Mouse (Mus musculus) layer of hippocampus, adult 11-12 months (tissue): ENCODE results near the gene Tnfaip6.

Source experiments
- DNase-seq: peaks from one replicate; pipeline ENCODE4 v3.0.0; 2022; ENCODE audit warnings: low spot score

Gene Tnfaip6

GRCm38 (mm10) chr2:52053502-52053901 is 15.7 kb downstream of the Tnfaip6 start:
- no peak for DNase-seq

GRCm38 (mm10) chr2:52055616-52056015 is 17.8 kb downstream of the Tnfaip6 start:
- no peak for DNase-seq

DNA sequence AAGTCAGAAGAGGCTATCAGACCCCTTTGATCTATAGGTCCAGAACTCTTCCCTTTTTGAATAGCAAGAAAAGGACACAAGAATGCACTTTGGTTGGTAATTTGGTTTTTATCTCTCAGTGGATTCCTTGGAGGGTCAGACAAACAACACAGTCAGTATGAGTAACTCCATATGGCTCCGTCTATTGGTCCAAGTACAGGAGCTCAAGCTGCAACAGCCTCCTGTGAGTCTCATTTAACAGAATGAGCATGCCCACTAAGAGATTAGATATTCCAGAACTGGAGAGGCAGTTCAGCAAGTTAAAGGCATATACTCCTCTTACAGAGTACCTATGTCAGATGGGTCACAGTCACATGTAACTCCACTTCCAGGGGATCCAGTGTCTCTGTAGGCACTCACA is 19.3 kb downstream of the Tnfaip6 start:
- DNase-seq, result no peak

GRCm38 (mm10) chr2:52057681-52058080 is 19.9 kb downstream of the Tnfaip6 start:
- DNase-seq, result no peak

DNA sequence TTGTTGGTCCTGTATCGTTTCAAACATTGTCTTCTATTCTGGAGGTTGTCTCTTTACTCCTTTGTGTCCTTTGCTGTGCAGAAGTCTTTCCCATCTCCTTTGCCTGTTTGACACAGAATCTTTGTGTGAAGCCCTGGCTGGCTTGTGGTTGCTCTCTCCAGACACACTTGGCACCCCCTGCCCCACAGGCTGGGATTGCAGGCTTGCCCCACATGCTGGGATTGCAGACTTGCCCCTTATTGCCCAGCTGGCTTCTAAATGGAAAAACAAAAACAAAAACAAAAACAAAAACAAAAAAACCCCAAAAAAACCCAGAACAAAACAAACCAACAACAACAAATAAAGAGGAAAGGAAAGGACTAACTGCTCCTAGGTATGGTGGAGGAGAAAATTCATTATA is 30.8 kb downstream of the Tnfaip6 start:
- no peak for DNase-seq

DNA sequence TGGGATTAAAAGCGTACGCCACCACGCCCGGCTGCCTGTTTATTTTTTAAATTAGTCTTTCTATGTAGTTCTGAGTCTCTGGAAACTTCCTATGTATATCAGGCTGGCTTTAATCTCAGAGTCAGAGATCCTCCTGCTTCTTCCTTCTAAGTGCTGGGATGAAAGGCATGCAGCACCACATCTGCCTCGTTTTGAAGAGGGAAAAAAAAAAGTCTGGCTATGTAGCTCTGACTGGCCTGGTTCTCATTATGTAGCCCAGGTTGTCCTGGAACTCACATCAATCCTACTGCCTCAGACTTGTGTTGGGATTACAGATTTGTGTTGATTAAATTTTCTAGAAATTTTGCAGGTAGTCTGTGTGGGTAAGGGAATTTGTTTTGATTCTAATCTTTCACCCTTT is 33.0 kb downstream of the Tnfaip6 start:
- no peak for DNase-seq

DNA sequence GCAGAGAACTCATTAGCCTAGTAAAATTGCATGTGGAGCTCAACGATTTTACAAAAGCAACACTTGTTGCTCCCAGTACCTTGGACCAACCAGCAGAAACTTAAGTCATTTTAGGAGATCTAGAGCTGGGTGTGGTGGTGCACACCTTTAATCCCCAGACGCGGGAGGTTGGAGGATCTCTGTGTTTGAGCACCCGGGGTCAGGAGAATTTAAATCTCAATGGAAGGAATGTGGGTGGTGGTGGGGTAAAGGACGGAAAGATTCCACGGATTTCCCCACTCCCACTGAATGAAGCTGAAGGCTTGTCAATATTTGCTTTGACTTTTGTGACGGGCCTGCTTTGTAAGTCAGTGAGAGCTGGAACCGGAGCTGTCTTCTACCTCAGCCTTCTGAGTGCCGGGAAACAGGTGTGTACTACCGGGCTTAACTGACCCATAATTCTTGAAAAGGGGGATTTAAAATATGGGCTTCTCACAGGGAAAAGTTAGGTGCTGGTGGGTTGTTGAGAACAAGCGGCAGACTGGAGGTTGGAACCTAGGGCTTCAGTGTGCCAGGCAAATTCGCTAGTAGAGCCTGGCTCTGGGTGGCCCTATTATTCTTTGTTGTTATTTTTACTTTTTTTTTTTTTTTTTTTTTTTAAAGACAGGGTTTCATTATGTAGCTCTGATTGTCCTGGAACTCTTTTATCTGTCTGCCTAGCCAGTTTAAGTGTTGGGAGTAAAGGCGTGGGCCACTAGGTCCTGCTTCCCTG is 33.6 kb downstream of the Tnfaip6 start:
- DNase-seq, result no peak

DNA sequence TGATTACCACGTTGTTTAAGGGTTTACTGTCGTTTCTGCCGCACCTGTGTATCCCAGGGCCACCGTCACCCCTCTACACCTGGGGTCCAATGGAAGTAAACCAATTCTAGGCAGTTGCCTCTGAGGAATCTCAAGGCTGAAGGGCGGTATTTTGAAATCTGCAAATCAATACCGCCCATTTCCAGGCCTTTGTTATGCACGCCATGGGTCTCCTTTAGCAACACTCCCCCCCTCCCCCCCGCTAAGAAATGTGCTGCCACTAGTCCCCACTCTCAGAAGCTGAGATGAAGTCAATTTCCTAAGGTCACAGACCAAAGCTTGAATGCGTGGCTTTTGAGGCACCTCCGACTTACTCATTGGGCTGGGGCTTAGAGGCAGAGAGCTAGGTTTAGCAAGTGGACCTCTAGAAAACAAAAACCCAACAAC is 34.3 kb downstream of the Tnfaip6 start:
- no peak for DNase-seq

DNA sequence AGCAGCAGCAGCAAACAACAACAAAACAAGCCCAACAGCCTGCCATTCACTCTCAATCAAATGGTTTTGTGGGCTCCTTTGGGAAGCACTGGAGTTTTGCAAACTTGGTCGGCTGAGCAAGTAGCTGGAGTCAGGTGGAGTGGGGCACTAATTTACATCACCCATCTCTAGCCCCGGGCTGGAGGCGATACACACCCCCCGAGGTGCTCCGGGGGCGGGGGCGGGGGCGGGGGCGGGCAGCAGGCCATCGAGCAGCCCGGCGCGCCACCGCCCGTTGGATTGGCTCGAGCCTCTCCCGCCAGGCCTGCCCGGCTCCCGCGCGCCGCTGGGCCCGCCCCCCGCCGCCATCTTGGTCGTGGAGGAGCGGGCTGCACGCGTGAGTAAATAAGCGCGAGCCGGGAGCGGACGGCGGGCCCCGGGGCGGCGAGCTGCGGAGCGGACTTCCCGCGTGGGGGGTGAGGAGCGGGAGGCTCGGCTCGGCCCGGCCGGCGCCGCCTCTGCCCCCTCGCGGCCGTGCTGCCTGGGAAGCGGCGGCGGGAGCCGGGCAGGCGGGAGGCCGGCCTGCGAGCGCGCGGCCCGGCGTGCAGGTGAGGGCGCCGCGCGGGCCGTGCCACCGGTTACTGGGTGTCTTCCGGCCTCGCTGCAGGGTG is 34.8 kb downstream of the Tnfaip6 start, which contains the start of gene Rif1:
Rif1 (plus strand) TSS at position 342 of the 650 bp plus-strand sequence.
- DNase-seq, result peak; percentile 81

- DNase-seq, result peak; percentile 11
Measured at GRCm38 (mm10) chr2:52073141-52073904, 35.5 kb downstream of the Tnfaip6 start.

DNA sequence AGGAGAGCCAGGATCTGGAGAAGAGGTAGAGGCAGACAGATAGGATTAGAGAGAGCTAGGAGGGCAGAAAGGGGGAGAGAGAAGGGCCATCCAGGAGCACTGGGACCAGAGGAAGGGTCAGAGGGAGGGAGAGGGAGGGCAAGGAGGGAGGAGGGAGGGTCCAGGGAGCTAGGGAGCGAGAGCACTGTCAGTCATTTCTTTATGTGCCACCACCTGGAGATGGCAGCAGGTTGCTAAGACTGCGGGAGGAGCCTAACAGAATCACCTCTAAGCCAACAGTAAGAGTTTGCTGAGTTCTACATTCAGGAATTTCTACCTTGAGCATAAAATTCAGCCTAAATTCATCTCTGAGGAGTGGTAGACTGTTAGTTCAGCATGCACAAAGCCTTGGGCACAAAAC is 40.9 kb downstream of the Tnfaip6 start:
- DNase-seq, result no peak

DNA sequence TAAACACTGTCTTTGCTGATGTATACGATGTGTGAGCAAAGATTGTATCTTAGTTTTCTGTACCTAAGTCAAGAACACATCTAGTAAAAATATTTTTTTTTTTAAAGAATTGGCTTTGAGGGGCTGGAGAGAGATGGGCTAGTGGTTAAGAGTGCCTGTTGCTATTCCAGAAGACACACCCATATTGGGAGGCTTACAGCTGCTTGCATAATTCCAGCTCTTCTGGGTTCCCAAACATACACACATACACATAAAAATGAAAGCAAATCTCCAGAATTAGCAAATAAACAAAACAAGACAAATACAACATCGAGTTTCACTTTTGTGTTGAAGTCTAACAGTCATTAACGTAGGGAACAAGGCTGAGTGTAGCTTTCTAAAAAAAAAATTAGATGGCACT is 46.2 kb downstream of the Tnfaip6 start:
- DNase-seq, result no peak

DNA sequence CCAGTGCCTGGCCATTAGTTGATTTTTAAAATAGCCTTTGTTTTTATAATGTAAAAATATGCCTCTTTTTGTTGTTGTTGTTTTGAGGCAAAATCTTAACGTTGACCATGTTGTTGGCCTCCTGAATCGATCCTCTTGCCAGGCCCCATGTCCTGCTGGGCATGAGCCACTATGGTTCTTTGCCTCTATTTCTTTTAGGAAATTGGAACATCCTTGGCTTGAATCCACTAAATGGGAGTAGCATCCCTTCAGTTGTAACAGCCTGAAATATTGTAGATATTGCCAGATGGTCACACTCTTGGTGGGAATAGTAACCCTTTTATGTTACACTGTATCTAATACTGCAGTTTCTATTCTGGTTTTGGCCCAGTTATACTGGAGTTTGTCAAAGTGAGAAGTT is 46.8 kb downstream of the Tnfaip6 start:
- no peak for DNase-seq
